Mouse (Mus musculus): ENCODE measurements around the gene Ovch2. TPM values are rescaled to one million over a fixed set of nuclear protein-coding genes. Genes with fewer than 3 reads are reported as not detected.
"Not testable (repeated sequence)": the region's sequence is repeated elsewhere in the genome, so short reads cannot be mapped to it uniquely, and the experiment has no call there.

Gene Ovch2
- not detected in 2 replicates for polyA plus RNA-seq (2015; fragmentation: Nextera tagmentation; extraction: Ambion mirVana)

GRCm38 (mm10) chr7:107801108-107801507 is at the start of gene Ovch2:
Gene Ovch2 (minus strand): TSS chr7:107801208.
- H3K4me3 ChIP-seq, result no peak within 1 kb of the TSS
- 86% methylated on average over 2 of the region's 2 CpGs for WGBS
- 0 out of 2 replicates have a peak within 1 kb of the TSS, but pooled peaks have one; percentile 3 for H3K4me2 ChIP-seq (replicated peaks)
- no peak within 1 kb of the TSS; the same call in 1 of the 2 replicates for H3K27ac ChIP-seq
- peaks cover 7% of the 10 kb centered on the region for H3K4me1 ChIP-seq
- no peak within 1 kb of the TSS for H3K9ac ChIP-seq
- H3K9me3 ChIP-seq, result no peaks in the 10 kb centered on the region; the same call in 1 of the 2 replicates
- H3K27me3 ChIP-seq, result no peaks in the 10 kb centered on the region
- H3K36me3 ChIP-seq, result no peaks in the 10 kb centered on the region
- ATAC-seq (ENCODE audit: low FRiP score, low read depth), result no peak

GRCm38 (mm10) chr7:107847390-107847789 is 46.4 kb upstream of the Ovch2 start, which contains the start of gene Olfr470:
Gene Olfr470 (minus strand): TSS chr7:107847490.
- H3K27ac ChIP-seq; H3K4me2 ChIP-seq (replicated peaks); H3K4me1 ChIP-seq; H3K27me3 ChIP-seq; H3K36me3 ChIP-seq; H3K4me3 ChIP-seq; H3K9me3 ChIP-seq; H3K9ac ChIP-seq; ATAC-seq (ENCODE audit: low FRiP score, low read depth): not testable (repeated sequence)
- WGBS, result 79% methylated on average over 1 of the region's 1 CpGs

- no peak overlapping the region for H3K9ac ChIP-seq
- WGBS, result 82% methylated on average over 1 of the region's 1 CpGs
- H3K4me3 ChIP-seq, result no peak overlapping the region
- H3K9me3 ChIP-seq, result no peaks in the 10 kb centered on the region
- no peaks in the 10 kb centered on the region for H3K4me1 ChIP-seq
- no peaks in the 10 kb centered on the region for H3K36me3 ChIP-seq
- H3K27me3 ChIP-seq, result no peaks in the 10 kb centered on the region
- no peak overlapping the region for H3K27ac ChIP-seq
- ATAC-seq (ENCODE audit: low FRiP score, low read depth), result no peak
- H3K4me2 ChIP-seq (replicated peaks), result no peak overlapping the region
These were observed 40.7 kb upstream of the Ovch2 start for GRCm38 (mm10) chr7:107841719-107842118.

- H3K36me3 ChIP-seq; ATAC-seq (ENCODE audit: low FRiP score, low read depth); H3K27ac ChIP-seq; H3K9me3 ChIP-seq; H3K4me2 ChIP-seq (replicated peaks); H3K4me1 ChIP-seq; H3K27me3 ChIP-seq; H3K4me3 ChIP-seq; H3K9ac ChIP-seq: not testable (repeated sequence)
These were observed 24.4 kb upstream of the Ovch2 start, which contains the start of gene Olfr469 for GRCm38 (mm10) chr7:107825441-107825840. Gene Olfr469 (minus strand): TSS chr7:107825541.

- not testable (repeated sequence) for H3K4me1 ChIP-seq; H3K9ac ChIP-seq; H3K27ac ChIP-seq; H3K4me2 ChIP-seq (replicated peaks); ATAC-seq (ENCODE audit: low FRiP score, low read depth); H3K9me3 ChIP-seq; H3K36me3 ChIP-seq; H3K4me3 ChIP-seq; H3K27me3 ChIP-seq
- 66% methylated on average over 2 of the region's 2 CpGs for WGBS
These were observed 22.9 kb upstream of the Ovch2 start for GRCm38 (mm10) chr7:107823867-107824266.

GRCm38 (mm10) chr7:107819442-107819841 is 18.4 kb upstream of the Ovch2 start:
- H3K9me3 ChIP-seq, result no peaks in the 10 kb centered on the region
- H3K4me3 ChIP-seq, result no peak overlapping the region
- no peak overlapping the region for H3K27ac ChIP-seq
- no peaks in the 10 kb centered on the region for H3K4me1 ChIP-seq
- H3K9ac ChIP-seq, result no peak overlapping the region
- H3K36me3 ChIP-seq, result no peaks in the 10 kb centered on the region
- no peak for ATAC-seq (ENCODE audit: low FRiP score, low read depth)
- H3K27me3 ChIP-seq, result no peaks in the 10 kb centered on the region
- no peak overlapping the region for H3K4me2 ChIP-seq (replicated peaks)

GRCm38 (mm10) chr7:107811963-107812362 is 11.0 kb upstream of the Ovch2 start, which contains the start of gene Olfr467:
Gene Olfr467 (plus strand): TSS chr7:107812263.
- H3K9ac ChIP-seq, result no peak within 1 kb of the TSS
- no peaks in the 10 kb centered on the region for H3K4me1 ChIP-seq
- H3K4me2 ChIP-seq (replicated peaks), result no peak within 1 kb of the TSS
- peaks cover 6% of the 10 kb centered on the region; the same call in 1 of the 2 replicates for H3K9me3 ChIP-seq
- no peaks in the 10 kb centered on the region for H3K36me3 ChIP-seq
- no peak for ATAC-seq (ENCODE audit: low FRiP score, low read depth)
- no peak within 1 kb of the TSS for H3K27ac ChIP-seq
- H3K4me3 ChIP-seq, result no peak within 1 kb of the TSS
- H3K27me3 ChIP-seq, result no peaks in the 10 kb centered on the region

GRCm38 (mm10) chr7:107802138-107802537 is 1.1 kb upstream of the Ovch2 start:
- Histone ChIP-seq H3K27ac (no peak overlapping the region), H3K9ac (no peak overlapping the region), H3K4me1 (peaks cover 7% of the 10 kb centered on the region), H3K4me2 (replicated peaks) (0 out of 2 replicates have a peak overlapping the region, but pooled peaks have one; percentile 3), H3K9me3 (no peaks in the 10 kb centered on the region; the same call in 1 of the 2 replicates), H3K36me3 (no peaks in the 10 kb centered on the region), H3K4me3 (no peak overlapping the region), H3K27me3 (no peaks in the 10 kb centered on the region)
- WGBS, result 26% methylated on average over 3 of the region's 3 CpGs
- ATAC-seq (ENCODE audit: low FRiP score, low read depth), result peak; percentile 44; the same call in 1 of the 2 replicates

GRCm38 (mm10) chr7:107796500-107796899 is 4.5 kb downstream of the Ovch2 start:
- H3K27ac ChIP-seq, result no peak overlapping the region
- no peaks in the 10 kb centered on the region for H3K9me3 ChIP-seq
- no peak overlapping the region for H3K9ac ChIP-seq
- ATAC-seq (ENCODE audit: low FRiP score, low read depth), result no peak
- H3K4me2 ChIP-seq (replicated peaks), result no peak overlapping the region
- H3K27me3 ChIP-seq, result no peaks in the 10 kb centered on the region
- 81% methylated on average over 2 of the region's 2 CpGs for WGBS
- H3K36me3 ChIP-seq, result no peaks in the 10 kb centered on the region
- no peaks in the 10 kb centered on the region; the same call in 1 of the 2 replicates for H3K4me1 ChIP-seq
- no peak overlapping the region for H3K4me3 ChIP-seq

- Histone ChIP-seq H3K27me3 (no peaks in the 10 kb centered on the region), H3K4me3 (no peak overlapping the region), H3K36me3 (no peaks in the 10 kb centered on the region), H3K27ac (no peak overlapping the region), H3K4me1 (no peaks in the 10 kb centered on the region), H3K4me2 (replicated peaks) (no peak overlapping the region), H3K9ac (no peak overlapping the region), H3K9me3 (no peaks in the 10 kb centered on the region)
- 62% methylated on average over 3 of the region's 3 CpGs for WGBS
- ATAC-seq (ENCODE audit: low FRiP score, low read depth), result no peak
These were observed 12.9 kb downstream of the Ovch2 start for GRCm38 (mm10) chr7:107787977-107788620.

- Histone ChIP-seq H3K4me1 (no peaks in the 10 kb centered on the region), H3K4me2 (replicated peaks) (no peak overlapping the region), H3K36me3 (no peaks in the 10 kb centered on the region), H3K9me3 (no peaks in the 10 kb centered on the region), H3K27me3 (no peaks in the 10 kb centered on the region), H3K4me3 (no peak overlapping the region), H3K9ac (no peak overlapping the region), H3K27ac (no peak overlapping the region)
- 44% methylated on average over 4 of the region's 4 CpGs for WGBS
- no peak for ATAC-seq (ENCODE audit: low FRiP score, low read depth)
These were observed 21.4 kb downstream of the Ovch2 start for GRCm38 (mm10) chr7:107779611-107780010.

GRCm38 (mm10) chr7:107778216-107778615 is 22.8 kb downstream of the Ovch2 start:
- Histone ChIP-seq H3K9me3 (no peaks in the 10 kb centered on the region), H3K9ac (no peak overlapping the region), H3K27me3 (no peaks in the 10 kb centered on the region), H3K4me1 (no peaks in the 10 kb centered on the region), H3K36me3 (no peaks in the 10 kb centered on the region), H3K4me3 (no peak overlapping the region), H3K27ac (no peak overlapping the region), H3K4me2 (replicated peaks) (no peak overlapping the region)
- WGBS, result 84% methylated on average over 1 of the region's 1 CpGs
- no peak for ATAC-seq (ENCODE audit: low FRiP score, low read depth)

- Histone ChIP-seq H3K27ac (no peak overlapping the region), H3K36me3 (no peaks in the 10 kb centered on the region), H3K9ac (no peak overlapping the region), H3K9me3 (no peaks in the 10 kb centered on the region), H3K27me3 (no peaks in the 10 kb centered on the region), H3K4me1 (no peaks in the 10 kb centered on the region), H3K4me3 (no peak overlapping the region), H3K4me2 (replicated peaks) (no peak overlapping the region)
- WGBS, result 71% methylated on average over 6 of the region's 6 CpGs
- no peak for ATAC-seq (ENCODE audit: low FRiP score, low read depth)
These were observed 30.2 kb downstream of the Ovch2 start for GRCm38 (mm10) chr7:107770812-107771211.
